Mouse (Mus musculus) midbrain, postnatal 0 days (tissue): Measurements from ENCODE around the gene Adam19. TPM values are rescaled to one million over a fixed set of nuclear protein-coding genes. Genes with fewer than 3 reads are reported as not detected.

ENCODE experiments used
- ATAC-seq: fragments of 200-750 bp; cut with Nextera tagmentation; 2 replicates; pipeline ENCODE4 v1.8.0; 2017; ENCODE audit warnings: moderate number of reproducible peaks, mild to moderate bottlenecking, moderate TSS enrichment, moderate library complexity; ENCODE audit not compliant: low FRiP score
- DNase-seq: peaks from one replicate; pipeline ENCODE4 v3.0.0-alpha.2; 2015; ENCODE audit warnings: low spot score
- H3K27ac ChIP-seq: fragments of 300-500 bp; sonication (generic); 2 replicates; pipeline ENCODE4 v1.5.1; 2014; ENCODE audit warnings: low read depth, mild to moderate bottlenecking, low read length, mixed read lengths
- H3K27me3 ChIP-seq: fragments of 300-500 bp; sonication (generic); 2 replicates; pipeline ENCODE4 v1.6.1; 2014; ENCODE audit warnings: low read length, control low read depth, mixed read lengths; ENCODE audit not compliant: insufficient read depth
- H3K36me3 ChIP-seq: fragments of 300-500 bp; sonication (generic); 2 replicates; pipeline ENCODE4 v1.6.1; 2014; ENCODE audit warnings: low read length, control low read depth, mixed read lengths; ENCODE audit not compliant: insufficient read depth
- H3K4me1 ChIP-seq: fragments of 300-500 bp; sonication (generic); 2 replicates; pipeline ENCODE4 v1.6.1; 2014; ENCODE audit warnings: mild to moderate bottlenecking, control low read depth, antibody characterized with exemption, low read length, mixed read lengths; ENCODE audit not compliant: insufficient read depth
- H3K4me2 ChIP-seq: fragments of 300-500 bp; sonication (generic); 2 replicates; pipeline ENCODE4 v1.6.1; 2014; ENCODE audit warnings: low read depth, mild to moderate bottlenecking, low read length, mixed read lengths; ENCODE audit not compliant: poor library complexity, severe bottlenecking
- H3K4me3 ChIP-seq: fragments of 300-500 bp; sonication (generic); 2 replicates; pipeline ENCODE4 v1.5.1; 2014; ENCODE audit warnings: low read depth, mild to moderate bottlenecking, low read length, moderate library complexity
- H3K9ac ChIP-seq: fragments of 300-500 bp; sonication (generic); replicated peaks from 2 replicates; pipeline ENCODE4 v1.6.1; 2014; ENCODE audit warnings: mild to moderate bottlenecking, low read length, moderate library complexity, mixed read lengths; ENCODE audit not compliant: poor library complexity, severe bottlenecking
- H3K9me3 ChIP-seq: fragments of 300-500 bp; sonication (generic); 2 replicates; pipeline ENCODE4 v1.6.1; 2016; ENCODE audit warnings: low read length, control low read depth
- CTCF ChIP-seq: IDR thresholded peaks from 2 replicates; pipeline ENCODE4 v1.5.1; 2016; ENCODE audit warnings: antibody characterized with exemption, mild to moderate bottlenecking
- WGBS: fragments of 180-500 bp; shearing (Covaris S2); extraction: QIAGEN DNeasy Blood & Tissue Kit; methylation state at CpG from one replicate; pipeline ENCODE4 v1.1.7; 2014; 5-methylcytosine and 5-hydroxymethylcytosine counted together
- polyA plus RNA-seq: library from polyadenylated mRNA; unstranded; fragments of >200 nt; fragmentation: Nextera tagmentation; extraction: Ambion mirVana; gene quantifications from 2 replicates; pipeline ENCODE4 v1.2.1, GENCODE M21; 2015
- total RNA-seq: library from RNA; depleted of rRNA; stranded (reverse); fragments of >200 nt; gene quantifications from 2 replicates; pipeline ENCODE4 v1.2.3, GENCODE M21; 2014

The Adam19 gene
- total and polyA plus RNA-seq, 2 experiments from 2014 or later = 6.1 to 16.9 TPM

- H3K9ac ChIP-seq = no peak overlapping the region
- no peak overlapping the region for H3K4me2 ChIP-seq
- H3K27ac ChIP-seq = no peak overlapping the region
- H3K9me3 ChIP-seq = no peaks in the 10 kb centered on the region
- 25% methylated on average over 16 of the region's 17 CpGs for WGBS
- no peaks in the 10 kb centered on the region for H3K36me3 ChIP-seq
- no peak for TF ChIP-seq CTCF
- H3K4me1 ChIP-seq = peaks cover 6% of the 10 kb centered on the region; the same call in 1 of the 2 replicates
- no peak for DNase-seq
- ATAC-seq = no peak
- no peak overlapping the region for H3K4me3 ChIP-seq
- no peaks in the 10 kb centered on the region for H3K27me3 ChIP-seq
Observed at GRCm38 (mm10) chr11:46069408-46070003, 13.7 kb downstream of the Adam19 start.

- 0 out of 2 replicates have a peak, but pooled peaks cover 6% of the 10 kb centered on the region for H3K4me1 ChIP-seq
- ATAC-seq (no peak), DNase-seq (no peak)
- no peak overlapping the region for H3K4me3 ChIP-seq
- no peaks in the 10 kb centered on the region for H3K27me3 ChIP-seq
- H3K9ac ChIP-seq = no peak overlapping the region
- no peaks in the 10 kb centered on the region for H3K36me3 ChIP-seq
- no peak overlapping the region for H3K27ac ChIP-seq
- TF ChIP-seq CTCF = no peak
- WGBS = 84% methylated on average over 4 of the region's 4 CpGs
- no peak overlapping the region for H3K4me2 ChIP-seq
- H3K9me3 ChIP-seq = no peaks in the 10 kb centered on the region
Observed at GRCm38 (mm10) chr11:46070161-46070560, 14.4 kb downstream of the Adam19 start.

DNA sequence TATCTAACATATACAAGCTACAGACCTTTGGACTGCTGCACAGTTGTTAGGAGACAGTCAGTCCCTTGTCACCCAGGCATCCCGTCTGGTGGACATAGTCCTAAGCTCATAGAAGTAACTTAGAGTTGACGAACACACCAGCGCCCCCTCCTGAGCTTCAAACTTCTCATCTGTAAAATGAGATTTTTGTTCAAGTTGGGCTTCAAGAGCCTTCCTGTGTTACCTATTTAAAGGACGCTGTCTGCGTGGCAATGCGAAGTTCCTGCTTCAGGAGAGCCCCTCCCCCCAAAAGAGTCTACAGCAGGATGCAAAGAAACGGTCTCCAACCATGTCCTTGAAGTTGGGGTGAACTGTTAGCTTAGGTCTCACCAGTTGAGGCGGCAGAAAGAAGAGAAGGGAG, 15.0 kb downstream of the Adam19 start:
- Histone ChIP-seq H3K9me3 (no peaks in the 10 kb centered on the region), H3K27ac (no peak overlapping the region), H3K4me1 (0 out of 2 replicates have a peak, but pooled peaks cover 6% of the 10 kb centered on the region), H3K36me3 (no peaks in the 10 kb centered on the region), H3K9ac (no peak overlapping the region), H3K4me3 (no peak overlapping the region), H3K27me3 (no peaks in the 10 kb centered on the region), H3K4me2 (no peak overlapping the region)
- ATAC-seq (no peak), DNase-seq (no peak)
- WGBS = 74% methylated on average over 8 of the region's 8 CpGs
- TF ChIP-seq CTCF = no peak

- Histone ChIP-seq H3K4me1 (0 out of 2 replicates have a peak, but pooled peaks cover 6% of the 10 kb centered on the region), H3K9ac (no peak overlapping the region), H3K36me3 (no peaks in the 10 kb centered on the region), H3K27me3 (no peaks in the 10 kb centered on the region), H3K4me2 (no peak overlapping the region), H3K9me3 (no peaks in the 10 kb centered on the region), H3K4me3 (no peak overlapping the region), H3K27ac (no peak overlapping the region)
- WGBS = 75% methylated on average over 8 of the region's 8 CpGs
- DNase-seq = no peak
- ATAC-seq = no peak
- no peak for TF ChIP-seq CTCF
Observed at GRCm38 (mm10) chr11:46072466-46073060, 16.8 kb downstream of the Adam19 start.

DNA sequence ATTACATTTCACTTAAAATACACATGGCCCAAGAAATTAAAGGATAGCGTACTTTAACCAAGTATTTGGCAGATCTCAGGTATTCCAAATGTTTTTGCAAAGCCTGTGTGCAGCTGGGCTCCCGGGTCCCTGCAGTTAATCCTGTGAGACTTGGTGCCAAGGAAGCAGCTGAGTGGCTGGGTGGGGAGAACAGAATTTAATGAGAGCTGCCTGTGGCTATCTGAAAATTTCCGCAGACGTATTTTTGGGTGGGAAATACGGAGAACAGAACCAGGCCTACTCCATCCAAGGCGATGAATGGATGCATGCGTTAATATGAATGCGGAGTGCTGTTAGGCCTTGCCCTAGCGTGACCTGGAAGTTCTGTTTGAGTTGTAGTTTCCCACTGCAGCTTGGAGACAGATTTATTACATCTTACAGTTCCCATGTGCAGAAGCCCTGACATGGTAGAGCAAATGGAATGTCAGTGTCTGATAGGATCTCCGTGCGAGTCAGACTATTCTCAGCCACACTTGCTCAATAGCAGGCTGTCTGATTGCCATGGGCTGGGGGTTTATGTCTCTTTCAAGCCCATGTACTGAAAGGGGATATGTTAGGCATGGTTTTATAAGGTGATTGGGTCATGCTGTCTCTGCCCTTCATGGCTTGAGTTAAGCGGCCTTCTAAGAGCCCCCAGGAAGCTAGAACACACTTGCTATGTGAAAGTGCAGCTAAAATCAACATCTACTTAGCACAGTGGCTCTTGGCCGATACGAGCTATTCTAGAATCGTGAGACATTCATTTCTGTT, 17.5 kb downstream of the Adam19 start:
- Histone ChIP-seq H3K27ac (peak overlapping the region; percentile 32), H3K4me2 (no peak overlapping the region), H3K36me3 (no peaks in the 10 kb centered on the region), H3K4me3 (no peak overlapping the region), H3K9ac (no peak overlapping the region), H3K9me3 (no peaks in the 10 kb centered on the region), H3K27me3 (no peaks in the 10 kb centered on the region), H3K4me1 (0 out of 2 replicates have a peak, but pooled peaks cover 6% of the 10 kb centered on the region)
- DNase-seq (no peak), ATAC-seq (no peak)
- 70% methylated on average over 15 of the region's 15 CpGs for WGBS
- no peak for TF ChIP-seq CTCF
